Mouse (Mus musculus): ENCODE data around the gene Palm2.

DNA sequence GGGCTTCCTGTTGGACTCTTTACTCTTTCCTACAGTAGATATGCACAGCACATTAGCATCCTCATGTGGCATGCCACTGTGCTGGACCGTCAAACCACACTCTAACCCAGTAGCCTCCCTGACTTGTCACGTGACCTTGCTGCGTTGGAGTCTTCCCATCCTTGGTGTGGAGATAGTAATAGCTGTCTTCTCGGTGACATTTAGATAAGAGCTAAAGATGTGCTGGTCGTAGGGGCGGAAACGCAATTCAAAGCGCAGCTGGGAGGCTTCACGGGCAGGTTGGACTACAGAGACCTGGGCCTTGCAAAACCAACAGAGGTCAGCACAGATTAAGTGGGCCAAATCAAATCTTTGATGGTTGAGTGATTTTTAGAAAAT is 167.4 kb downstream of the Palm2 start:
- TF ChIP-seq CTCF (IDR thresholded peaks at IDR 0.05; ENCODE audit: borderline replicate concordance, extremely low read depth, insufficient read depth, insufficient read length) (no peak), POLR2A (IDR thresholded peaks at IDR 0.05; ENCODE audit: borderline replicate concordance, extremely low read depth, insufficient read depth, insufficient read length, poor library complexity, severe bottlenecking) (no peak)

All from brain, embryonic 14.5 days (tissue).